Mouse (Mus musculus): ENCODE data around the gene Yes1. TPM values are rescaled to one million over a fixed set of nuclear protein-coding genes. Genes with fewer than 3 reads are reported as not detected.

Gene Yes1
- total and polyA plus RNA-seq, 3 experiments: 1.6 to 13.6 (median 10.3) TPM

DNA sequence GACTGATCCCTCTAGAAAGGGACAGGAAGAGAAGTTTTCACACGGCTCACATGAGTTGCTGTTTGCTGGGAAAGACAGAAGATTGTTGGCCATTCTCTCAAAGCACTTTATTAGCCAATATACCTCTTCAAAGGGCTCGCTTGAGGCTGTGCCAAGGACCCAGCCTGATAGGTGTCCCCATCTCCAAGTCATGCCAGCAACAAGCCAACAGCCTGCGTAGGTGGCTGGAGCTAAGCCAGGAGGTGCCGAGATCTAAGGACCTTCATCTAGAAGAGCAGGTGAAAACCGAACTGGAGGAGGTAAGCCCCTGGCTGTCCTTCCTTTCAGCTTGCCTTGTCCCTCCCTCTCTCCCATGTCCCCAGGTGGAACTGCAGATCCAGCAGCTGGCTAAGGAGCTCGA lies 124.8 kb downstream of the Yes1 start:
- Histone ChIP-seq H3K4me3 (ENCODE audit: low read depth, low read length) (no peak overlapping the region), H3K36me3 (replicated peaks) (peaks cover 70% of the 10 kb centered on the region), H3K9me3 (replicated peaks) (no peaks in the 10 kb centered on the region), H3K27me3 (ENCODE audit: insufficient read depth, low read length) (no peaks in the 10 kb centered on the region), H3K4me1 (ENCODE audit: insufficient read depth, low read depth, low read length) (no peaks in the 10 kb centered on the region)
- no peak for TF ChIP-seq CTCF (IDR thresholded peaks at IDR 0.05; ENCODE audit: low read depth, low read length)
- no peak for TF ChIP-seq TAL1 (conservative IDR thresholded peaks at IDR 0.05; ENCODE audit: low read depth, low read length)
- no peak for TF ChIP-seq GATA1 (IDR thresholded peaks at IDR 0.05; ENCODE audit: borderline replicate concordance, low read length)
- TF ChIP-seq GATA2 (IDR thresholded peaks at IDR 0.05; ENCODE audit: borderline replicate concordance, low read depth, low read length): no peak
- TF ChIP-seq POLR2AphosphoS5 (IDR thresholded peaks at IDR 0.05; ENCODE audit: insufficient replicate concordance, low read depth, low read length): no peak
- DNase-seq (ENCODE audit: low spot score) (no peak), ATAC-seq (ENCODE audit: extremely low read depth, insufficient number of reproducible peaks, low FRiP score, poor library complexity, severe bottlenecking) (no peak)

Other genes with a start within 250 kb of the Yes1 start
- gene Ppp1cb, start 152.3 kb upstream of the Yes1 start, total RNA-seq (2014; fragmentation: Nextera tagmentation): 233 TPM in 2 replicates
- gene Ppp1cb, start 152.3 kb upstream of the Yes1 start, total RNA-seq (2017): 206 and 250 TPM in 2 replicates
- gene Ppp1cb, start 152.3 kb upstream of the Yes1 start, polyA plus RNA-seq (2012): 11.5 and 13.7 TPM in 2 replicates
- gene Pisd, start 174.5 kb downstream of the Yes1 start, total RNA-seq (2014; fragmentation: Nextera tagmentation): 22.3 and 24.2 TPM in 2 replicates
- gene Pisd, start 174.5 kb downstream of the Yes1 start, total RNA-seq (2017): 20.9 and 26.8 TPM in 2 replicates
- gene Pisd, start 174.5 kb downstream of the Yes1 start, polyA plus RNA-seq (2012): 12.7 and 19.1 TPM in 2 replicates
- 2.3 TPM in 1 of 2 replicates, not detected in the other for gene Gm20671, start 215.9 kb downstream of the Yes1 start, total RNA-seq (2014; fragmentation: Nextera tagmentation)
- gene Gm20671, start 215.9 kb downstream of the Yes1 start, total RNA-seq (2017): not detected in 2 replicates
- 3.7 and 12.9 TPM in 2 replicates for gene Gm20671, start 215.9 kb downstream of the Yes1 start, polyA plus RNA-seq (2012)
- 64.2 and 68.9 TPM in 2 replicates for gene Prr14l, start 243.1 kb downstream of the Yes1 start, total RNA-seq (2014; fragmentation: Nextera tagmentation)
- 35.8 and 40.3 TPM in 2 replicates for gene Prr14l, start 243.1 kb downstream of the Yes1 start, total RNA-seq (2017)
- gene Prr14l, start 243.1 kb downstream of the Yes1 start, polyA plus RNA-seq (2012): 30.7 and 33.0 TPM in 2 replicates